Mouse (Mus musculus) regulatory T cell (primary cell): ENCODE results near the gene Gphb5.

Experiments used
- in situ Hi-C: fragments of 300-600 bp; cut with MboI, MseI; formaldehyde crosslinking; loops from one replicate; pipeline ENCODE4 v1.15.1; 2025; ENCODE audit warnings: high pct_unique_total_duplicates

Gene Gphb5

GRCm38 (mm10) chr12:75394011-75394773 lies 22.4 kb downstream of the Gphb5 start:
- in situ Hi-C loops: no loop called here

GRCm38 (mm10) chr12:75391526-75391925 lies 25.1 kb downstream of the Gphb5 start:
- in situ Hi-C loops: no loop called here

GRCm38 (mm10) chr12:75389308-75390135 lies 27.1 kb downstream of the Gphb5 start:
- in situ Hi-C loops: no loop called here

- in situ Hi-C loops: no loop called here
Observed at GRCm38 (mm10) chr12:75388521-75388920, 28.1 kb downstream of the Gphb5 start.

GRCm38 (mm10) chr12:75387846-75388245 lies 28.7 kb downstream of the Gphb5 start:
- in situ Hi-C loops: no loop called here

GRCm38 (mm10) chr12:75387156-75387555 lies 29.4 kb downstream of the Gphb5 start:
- in situ Hi-C loops: no loop called here

GRCm38 (mm10) chr12:75386731-75387130 lies 29.9 kb downstream of the Gphb5 start:
- in situ Hi-C loops: no loop called here

- in situ Hi-C loops: no loop called here
Observed at GRCm38 (mm10) chr12:75376126-75376525, 40.5 kb downstream of the Gphb5 start.

GRCm38 (mm10) chr12:75375060-75375459 lies 41.5 kb downstream of the Gphb5 start:
- in situ Hi-C loops: no loop called here

- in situ Hi-C loops: no loop called here
Observed at GRCm38 (mm10) chr12:75374437-75374836, 42.1 kb downstream of the Gphb5 start.

- in situ Hi-C loops: no loop called here
Observed at GRCm38 (mm10) chr12:75369418-75369851, 47.1 kb downstream of the Gphb5 start.

- in situ Hi-C loops: no loop called here
Observed at GRCm38 (mm10) chr12:75368527-75368926, 48.1 kb downstream of the Gphb5 start.

- in situ Hi-C loops: no loop called here
Observed at GRCm38 (mm10) chr12:75367371-75367770, 49.2 kb downstream of the Gphb5 start.

- in situ Hi-C loops: no loop called here
Observed at GRCm38 (mm10) chr12:75365621-75366124, 50.9 kb downstream of the Gphb5 start.

GRCm38 (mm10) chr12:75364416-75364815 lies 52.2 kb downstream of the Gphb5 start:
- in situ Hi-C loops: no loop called here

GRCm38 (mm10) chr12:75362456-75362855 lies 54.1 kb downstream of the Gphb5 start:
- in situ Hi-C loops: no loop called here
